Comparison of ENCODE assay signal across 9 mouse cellular contexts in the genomic region with DNA sequence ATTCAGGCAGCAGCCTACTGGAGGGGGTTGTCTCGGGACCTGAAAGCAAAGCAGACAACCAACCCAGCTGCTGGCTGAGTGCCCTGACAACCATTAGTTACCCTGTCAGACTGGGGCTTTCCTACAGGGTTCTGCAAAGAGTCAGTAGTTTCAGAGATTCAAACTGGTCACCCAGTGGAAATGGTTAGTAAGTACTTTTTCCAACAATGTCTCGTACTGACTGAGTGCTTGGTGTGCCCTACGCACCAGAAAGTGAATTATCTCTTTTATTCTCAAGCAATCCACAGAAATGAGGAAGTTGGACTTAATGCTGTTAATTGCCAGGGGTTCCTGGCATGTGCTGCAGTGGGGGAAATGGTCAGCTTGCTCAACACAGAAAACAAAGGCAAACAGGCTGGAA. TPM values are rescaled to one million over a fixed set of nuclear protein-coding genes. Genes with fewer than 3 reads are reported as not detected.
DNase-seq lines count a peak whose midpoint lies in the region; ATAC-seq and TF ChIP-seq lines count a peak whose summit lies in the region.
"Had no signal": no experiment of that assay in that cellular context is flagged by ENCODE, and none has a peak within 500 bp of the region (broad histone marks: within the 10 kb centered on the region; RNA-seq: fewer than 3 reads in every experiment).

No protein-coding gene starts in this region.

- H3K4me2 ChIP-seq in lung, embryonic 14.5 days: no peak overlapping the region

- H3K27ac ChIP-seq in lung, embryonic 14.5 days (ENCODE audit: low read depth): no peak overlapping the region

- no peaks in the 10 kb centered on the region for H3K27me3 ChIP-seq in lung, embryonic 14.5 days (ENCODE audit: insufficient read depth, low read length)

- no peak overlapping the region for H3K9ac ChIP-seq in lung, embryonic 14.5 days

- peaks cover 14% of the 10 kb centered on the region; the same call in 1 of the 2 replicates for H3K4me1 ChIP-seq in lung, embryonic 14.5 days (ENCODE audit: insufficient read depth)

- peak; percentile 61 to 84 for DNase-seq in adrenal gland, adult (ENCODE audit: inconsistent age in 2 of 2, low spot score in 1 of 2)
- DNase-seq in adrenal gland, adult 18-20 months (ENCODE audit: low spot score in 2 of 2): no peak
- peak; percentile 89 for DNase-seq in lung, embryonic 14.5 days
- no peak for DNase-seq in lung, postnatal 25 days (ENCODE audit: low spot score)
- peak; percentile 81 for DNase-seq in adrenal gland, postnatal 14 days
- no peak for DNase-seq in layer of hippocampus, adult 8-10 months (ENCODE audit: low spot score in 2 of 2)
- DNase-seq in cerebellum, adult 11 months: no peak

- no peak for TF ChIP-seq CTCF in lung, embryonic 14.5 days (IDR thresholded peaks at IDR 0.05; ENCODE audit: low read depth)

- H3K36me3 ChIP-seq in lung, embryonic 14.5 days (ENCODE audit: insufficient read depth): no peaks in the 10 kb centered on the region

- peak; percentile 72; the same call in 1 of the 2 replicates for ATAC-seq in lung, embryonic 14.5 days (ENCODE audit: insufficient read depth)
- peak; percentile 80 for ATAC-seq in megakaryocyte, adult 5-6 weeks (ENCODE audit: poor library complexity, severe bottlenecking)

- 45% methylated on average over 3 of the region's 3 CpGs for WGBS in lung, embryonic 14.5 days

- no peaks in the 10 kb centered on the region for H3K9me3 ChIP-seq in lung, embryonic 14.5 days (ENCODE audit: low read depth, low read length)

- no peak overlapping the region for H3K4me3 ChIP-seq in lung, embryonic 14.5 days (ENCODE audit: low read depth, low read length)

RNA-seq across cellular contexts. Expression of gene Stxbp3, which starts 10.2 kb away (rescaled TPM):
- total RNA-seq in adrenal gland, adult 18-20 months (2021): 10 to 100 TPM; 42.0 to 74.7 TPM
- polyA plus RNA-seq in lung, embryonic 14.5 days (2014; fragmentation: Nextera tagmentation; extraction: Ambion mirVana): 33.8 and 35.0 TPM in 2 replicates
- total RNA-seq in adrenal gland, postnatal 14 days (2021): 45.2 and 50.7 TPM in 2 replicates
- 58.2 and 59.6 TPM in 2 replicates for total RNA-seq in megakaryocyte, adult 5-6 weeks (2015)
- total RNA-seq in megakaryocyte, adult 5-6 weeks (2017): 50.4 and 51.9 TPM in 2 replicates
- 10 to 100 TPM; 22.8 to 39.8 (median 30.9) TPM for total RNA-seq in layer of hippocampus, adult 8-10 months (2022)

RNA-seq across cellular contexts. Expression of gene Fndc7, which starts 39.3 kb away (rescaled TPM):
- under 1 TPM; 0.43 to 0.74 TPM for total RNA-seq in adrenal gland, adult 18-20 months (2021)
- polyA plus RNA-seq in lung, embryonic 14.5 days (2014; fragmentation: Nextera tagmentation; extraction: Ambion mirVana): 0.12 and 0.59 TPM in 2 replicates
- 0.11 and 0.49 TPM in 2 replicates for total RNA-seq in adrenal gland, postnatal 14 days (2021)
- 0.07 TPM in 1 of 2 replicates, not detected in the other for total RNA-seq in megakaryocyte, adult 5-6 weeks (2015)
- total RNA-seq in megakaryocyte, adult 5-6 weeks (2017): 0.12 and 0.44 TPM in 2 replicates
- total RNA-seq in layer of hippocampus, adult 8-10 months (2022): under 1 TPM in 1 of 4 experiments, not detected in 3; 0.13 TPM
- polyA plus RNA-seq: heart, postnatal 0 days had no signal

Comparison
In these comparisons a context has a peak if more than half of its experiments do, and no peak if none do; other contexts are left out.
1. DNase-seq: peak in adrenal gland, adult (2 of 2), lung, embryonic 14.5 days (single experiment) and adrenal gland, postnatal 14 days (single experiment); none in adrenal gland, adult 18-20 months (0 of 2), lung, postnatal 25 days (single experiment), layer of hippocampus, adult 8-10 months (0 of 2) and cerebellum, adult 11 months (single experiment).